In genomic region chr2:32306176-32306575, GRCm38 (mm10) we compare ENCODE assay signal across 15 mouse cellular contexts. TPM values are rescaled to one million over a fixed set of nuclear protein-coding genes. Genes with fewer than 3 reads are reported as not detected.
"Had no signal": no experiment of that assay in that cellular context is flagged by ENCODE, and none has a peak within 500 bp of the region (broad histone marks: within the 10 kb centered on the region; RNA-seq: fewer than 3 reads in every experiment).

No protein-coding gene starts in this region.

- DNase-seq: kidney, adult 9 months; kidney, postnatal 36 days; lung, adult 2 months; lung, postnatal 36 days; thymus, adult 2 months; thymus, postnatal 25 days had no signal

- H3K9me3 ChIP-seq: limb, embryonic 13.5 days; liver, embryonic 15.5 days; midbrain, embryonic 13.5 days; neural tube, embryonic 12.5 days; stomach, embryonic 15.5 days had no signal

- H3K4me3 ChIP-seq: limb, embryonic 13.5 days; liver, embryonic 15.5 days; midbrain, embryonic 13.5 days; neural tube, embryonic 12.5 days; stomach, embryonic 15.5 days had no signal

- H3K27me3 ChIP-seq: limb, embryonic 13.5 days; neural tube, embryonic 12.5 days; stomach, embryonic 15.5 days had no signal

- H3K27ac ChIP-seq: kidney, postnatal 0 days; liver, embryonic 15.5 days; midbrain, embryonic 13.5 days; neural tube, embryonic 12.5 days; stomach, embryonic 15.5 days had no signal

- H3K4me1 ChIP-seq: liver, embryonic 15.5 days had no signal

RNA-seq across cellular contexts. Expression of gene Dnm1, which starts 47.0 kb away (rescaled TPM):
- total RNA-seq: megakaryocyte progenitor cell, adult 5-6 weeks; monocyte, adult 5-6 weeks; neutrophil, adult 5-6 weeks had no signal
